Mouse (Mus musculus): ENCODE data around the gene Nsg2.

Nsg2 gene

DNA sequence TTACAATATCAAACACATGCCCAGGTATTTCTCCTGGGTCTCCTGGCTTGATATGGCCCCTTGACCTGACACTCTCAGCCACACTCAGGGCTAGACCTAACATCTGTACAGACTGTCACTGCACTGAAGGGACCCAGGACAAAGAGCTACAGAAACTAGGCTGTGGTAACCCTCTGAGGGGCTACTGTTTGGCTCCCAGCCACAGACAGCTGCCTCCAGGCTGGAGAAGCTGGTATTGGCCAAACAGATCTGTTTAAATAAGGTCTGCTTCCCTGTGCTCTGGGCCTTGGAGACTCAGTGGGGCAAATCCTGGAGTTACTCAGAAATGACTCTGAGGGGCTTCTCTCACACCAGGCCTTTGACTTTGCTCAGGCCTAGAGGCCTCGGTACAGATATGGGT lies 86.3 kb downstream of the Nsg2 start:
- no peak for DNase-seq (ENCODE audit: low read depth)

- no peak for DNase-seq (ENCODE audit: low read depth)
Observed at GRCm38 (mm10) chr11:32087376-32087775, 87.1 kb downstream of the Nsg2 start.

- DNase-seq (ENCODE audit: low read depth), result no peak
Observed at GRCm38 (mm10) chr11:32087779-32088442, 87.6 kb downstream of the Nsg2 start.

DNA sequence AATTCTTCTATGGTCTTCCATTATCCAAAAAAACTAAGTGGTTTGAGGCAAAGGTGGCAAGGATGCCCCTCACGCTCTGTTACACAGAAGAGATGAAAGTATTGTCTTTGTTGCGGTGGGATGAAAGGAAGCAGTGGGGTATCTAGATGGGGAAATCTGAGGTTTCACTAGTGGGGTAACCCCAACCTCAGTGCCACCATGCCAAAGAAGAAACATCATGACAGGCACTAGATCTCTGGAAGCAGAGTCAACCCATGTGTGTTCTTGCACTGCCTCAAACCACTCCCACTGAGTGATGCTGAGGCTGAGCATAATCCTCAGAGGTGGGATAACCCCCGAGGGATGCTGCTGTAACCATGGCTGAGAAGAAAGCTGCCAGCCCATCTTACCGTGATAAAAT lies 95.5 kb downstream of the Nsg2 start:
- DNase-seq (ENCODE audit: low read depth), result no peak

- no peak for DNase-seq (ENCODE audit: low read depth)
Observed at GRCm38 (mm10) chr11:32096346-32096745, 96.1 kb downstream of the Nsg2 start.

DNA sequence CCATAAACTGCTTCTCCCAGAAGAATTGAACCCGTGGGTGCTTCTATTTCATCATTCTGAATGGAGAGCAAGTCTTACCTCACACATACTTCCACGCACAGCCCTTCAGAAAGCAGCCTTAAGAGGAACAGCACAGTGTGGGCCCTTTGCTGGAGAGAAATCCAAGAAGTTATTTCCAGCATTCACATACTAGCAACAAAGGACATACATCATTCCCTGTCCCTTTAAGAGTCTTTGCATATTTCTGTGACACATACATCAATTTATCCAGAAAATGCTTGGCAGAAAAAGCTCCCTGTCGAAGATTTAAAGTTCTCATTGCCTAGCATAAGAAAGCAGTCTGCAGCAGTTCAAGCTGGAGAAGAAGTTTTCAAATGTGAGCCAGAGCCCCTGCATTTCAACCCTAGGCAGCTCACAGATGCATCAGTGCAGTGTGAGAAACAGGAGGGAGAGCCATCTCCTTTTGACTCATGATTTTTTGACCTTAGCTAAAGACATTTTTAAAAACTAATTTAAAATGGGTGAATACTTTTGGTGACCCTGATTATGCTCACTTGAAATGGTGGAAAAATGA lies 100.9 kb downstream of the Nsg2 start:
- DNase-seq (ENCODE audit: low read depth), result no peak

DNA sequence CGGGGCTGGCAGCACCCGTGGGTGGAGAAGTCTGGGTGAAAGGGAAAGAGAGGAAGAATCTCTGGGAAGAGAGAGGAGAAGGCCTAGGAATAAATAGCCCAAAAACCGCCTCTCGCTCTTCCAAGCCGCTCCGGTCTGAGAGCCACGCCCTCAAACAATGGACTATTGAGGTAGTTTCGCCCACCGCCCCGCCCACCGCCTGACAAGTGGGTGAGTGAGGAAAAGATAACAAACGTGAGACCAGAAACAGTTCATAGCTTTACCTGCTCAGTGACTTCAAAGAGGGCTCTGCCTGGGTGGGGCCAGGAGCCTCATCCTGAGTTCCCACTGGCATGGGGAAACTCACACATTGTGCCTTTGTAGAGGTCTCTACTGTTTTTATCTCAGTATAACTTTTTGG lies 102.7 kb downstream of the Nsg2 start:
- DNase-seq (ENCODE audit: low read depth), result no peak

DNA sequence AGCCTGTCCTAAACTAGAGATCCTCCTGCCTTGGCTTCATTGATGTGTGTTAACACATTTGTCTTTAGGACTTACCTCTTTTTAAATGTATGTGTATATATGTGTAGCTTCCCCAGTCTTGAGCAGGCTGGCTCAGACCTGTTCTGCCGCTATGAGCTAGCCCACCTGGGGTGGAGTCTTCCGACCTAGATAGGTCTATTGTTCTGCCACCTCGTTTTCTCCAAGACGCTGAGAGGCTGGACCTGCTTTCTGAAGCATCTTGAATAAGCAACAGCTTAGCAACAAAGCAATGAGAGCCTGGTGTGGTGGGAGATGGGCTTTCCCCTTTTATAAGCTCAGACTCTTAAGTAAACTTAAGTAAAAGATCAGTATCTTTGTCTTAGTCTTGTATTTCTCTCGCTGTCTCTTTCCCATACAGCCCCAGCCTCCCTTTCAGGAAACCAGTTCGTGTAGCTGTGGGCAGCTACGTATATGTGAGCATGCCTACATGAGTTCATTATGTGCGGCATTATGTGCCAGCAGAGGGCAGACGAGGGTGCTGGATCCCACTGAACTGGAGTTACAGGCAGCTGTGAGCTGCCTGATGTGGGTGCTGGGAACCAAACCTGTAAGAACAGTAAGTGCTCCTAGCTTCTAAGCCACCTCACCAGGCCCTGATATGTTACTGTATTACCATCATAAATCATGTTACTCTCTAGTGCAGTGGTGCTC lies 104.3 kb downstream of the Nsg2 start:
- DNase-seq (ENCODE audit: low read depth), result no peak

DNA sequence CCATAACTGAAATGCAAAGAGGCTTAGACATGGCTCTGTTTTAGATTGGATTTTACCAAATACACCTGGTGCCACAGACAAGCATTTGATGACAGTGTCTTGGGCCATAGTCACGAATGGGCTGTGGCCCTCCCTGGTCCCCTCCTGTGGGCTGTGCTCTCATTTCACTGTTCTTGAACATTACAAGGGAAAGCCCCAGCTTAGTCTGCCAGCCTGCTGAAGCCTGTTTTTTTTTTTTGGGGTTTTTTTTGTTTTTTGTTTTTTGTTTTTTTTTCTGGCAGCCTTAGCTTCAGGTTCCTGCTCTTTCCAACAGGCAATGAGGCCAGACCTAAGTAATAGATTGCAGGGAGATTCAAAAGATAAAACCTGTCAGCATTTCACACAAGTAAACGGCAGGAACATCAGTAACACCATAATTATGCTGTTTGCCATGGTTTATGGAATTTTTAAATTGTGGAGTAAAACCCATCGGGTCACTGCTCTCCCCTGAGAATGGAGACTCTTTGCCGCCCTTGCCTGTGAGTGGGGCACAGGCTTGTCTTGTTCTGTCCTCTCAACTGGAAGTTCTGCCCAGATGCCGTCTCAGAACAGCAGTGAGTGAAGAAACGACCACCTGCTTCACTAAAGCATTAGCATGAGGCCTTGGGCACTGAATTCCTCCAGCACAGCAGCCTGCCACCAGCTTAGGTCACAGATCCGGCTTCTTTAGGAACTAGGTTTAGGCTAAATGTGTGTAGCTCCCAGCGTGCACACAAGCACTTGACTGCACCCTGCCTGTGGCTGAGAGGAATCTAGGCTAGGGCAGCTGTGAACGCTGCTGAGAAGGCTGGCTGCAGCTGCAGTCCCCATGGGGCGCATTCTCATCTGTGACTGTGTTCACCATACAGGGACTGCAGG lies 105.7 kb downstream of the Nsg2 start:
- DNase-seq (ENCODE audit: low read depth), result no peak

DNA sequence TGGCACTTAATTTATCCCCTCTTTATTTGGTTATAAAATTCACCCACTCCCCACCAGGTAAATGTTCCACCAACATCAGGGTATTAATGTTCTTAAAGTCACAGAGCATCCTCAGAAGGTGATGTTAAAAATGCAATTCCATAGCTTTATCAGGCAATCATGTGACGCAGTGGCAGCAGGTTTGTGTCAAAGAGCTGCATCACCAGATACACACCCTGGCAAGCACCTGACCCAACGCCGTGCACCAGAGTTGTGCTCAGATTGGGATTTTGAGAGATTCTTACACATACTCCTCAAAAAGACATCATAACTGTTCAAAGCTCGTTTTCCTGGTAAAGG lies 106.4 kb downstream of the Nsg2 start:
- DNase-seq (ENCODE audit: low read depth), result no peak

- no peak for DNase-seq (ENCODE audit: low read depth)
Observed at GRCm38 (mm10) chr11:32108441-32108840, 108.2 kb downstream of the Nsg2 start.
